Mouse (Mus musculus): ENCODE data around the gene Gpalpp1.

The Gpalpp1 gene

DNA sequence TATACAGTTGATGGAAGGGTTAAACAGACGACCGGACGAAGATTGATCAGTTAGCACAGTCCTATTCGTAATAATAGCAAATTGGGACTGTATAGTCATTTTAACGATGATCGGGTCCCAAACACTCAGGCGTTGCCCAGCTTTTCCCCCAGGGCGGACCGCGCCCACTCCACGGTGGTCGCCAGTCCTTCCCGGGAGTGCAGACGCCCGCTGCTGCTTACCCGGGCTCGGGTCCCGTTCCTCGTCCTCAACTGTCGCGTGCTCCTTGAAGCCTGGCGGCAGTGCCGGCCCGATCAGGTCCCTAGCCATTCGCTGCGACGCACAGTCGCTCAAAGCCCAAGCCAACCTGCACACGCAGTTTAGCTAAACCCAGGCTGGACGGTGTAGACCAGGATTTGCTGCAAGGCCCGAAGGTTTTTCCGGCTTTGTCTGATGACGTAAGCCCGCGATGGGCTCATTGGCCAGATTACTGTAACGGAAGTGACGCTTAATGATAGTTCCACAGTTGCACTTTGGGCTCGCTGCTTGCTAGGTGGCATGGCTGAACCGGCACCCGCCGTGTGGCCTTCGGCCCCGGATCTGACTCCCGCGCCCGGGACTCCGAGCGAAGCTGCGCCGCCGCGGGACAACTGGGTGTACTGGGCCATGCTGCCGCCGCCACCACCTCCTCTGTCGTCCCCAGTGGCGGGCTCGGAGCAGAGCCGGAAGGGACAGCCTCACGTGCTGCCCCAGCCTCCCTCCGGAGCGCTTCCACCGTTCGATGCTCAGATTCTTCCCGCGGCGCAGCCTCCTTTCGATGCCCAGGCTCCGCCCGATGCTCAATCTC, at the start of gene Gpalpp1, which contains the start of gene Nufip1:
Gpalpp1 (minus strand) TSS at position 365 of the 826 bp plus-strand sequence.
Nufip1 (plus strand) TSS at position 496 of the 826 bp plus-strand sequence.
- peak; percentile 88 to 90 for DNase-seq

DNA sequence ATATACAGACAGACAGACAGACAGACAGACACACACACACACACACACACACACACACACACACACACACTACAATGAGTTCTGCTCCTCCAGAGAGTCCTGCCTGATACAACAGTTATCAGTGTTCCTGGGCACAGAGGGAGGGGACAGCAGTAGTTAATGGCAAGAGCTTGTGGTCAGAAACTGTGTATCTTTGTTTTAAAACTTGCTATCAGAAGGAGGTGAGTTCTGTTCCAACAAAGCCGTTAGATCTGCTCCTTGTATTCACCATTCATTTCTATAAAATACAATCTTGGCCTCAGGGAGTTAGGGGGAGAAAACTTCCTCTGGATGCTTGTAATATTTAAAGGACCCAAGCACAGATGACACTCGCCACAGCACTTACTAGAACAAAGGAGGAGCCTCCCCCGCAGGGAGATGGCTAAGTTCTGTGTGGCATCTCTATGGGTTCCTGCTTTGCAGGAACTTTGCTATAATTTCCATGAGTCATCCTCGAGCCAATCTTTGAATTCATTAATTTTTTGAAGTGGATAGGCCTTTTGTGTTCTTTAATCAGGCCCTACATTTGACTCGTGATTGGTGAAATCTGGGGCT, 47.7 kb upstream of the Gpalpp1 start:
- DNase-seq = no peak

DNA sequence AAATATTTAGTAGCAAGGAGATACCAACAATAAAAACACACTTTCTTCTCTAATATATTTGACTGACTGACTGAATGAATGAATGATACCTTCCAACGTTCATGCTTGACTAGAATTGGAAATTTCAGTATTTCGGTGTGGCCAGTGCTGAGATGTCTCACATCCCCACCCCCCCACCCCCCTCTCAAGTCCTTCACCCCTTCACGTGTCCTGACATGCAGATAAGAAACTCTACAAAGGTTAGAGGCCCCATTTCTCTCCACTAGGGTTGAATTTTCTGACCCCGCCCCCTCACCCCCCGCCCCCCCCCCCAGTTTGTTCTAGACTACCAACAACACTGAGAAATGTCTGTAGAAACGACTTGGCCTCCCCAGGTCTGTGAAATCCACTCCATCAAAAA, 43.3 kb upstream of the Gpalpp1 start:
- no peak for DNase-seq

DNA sequence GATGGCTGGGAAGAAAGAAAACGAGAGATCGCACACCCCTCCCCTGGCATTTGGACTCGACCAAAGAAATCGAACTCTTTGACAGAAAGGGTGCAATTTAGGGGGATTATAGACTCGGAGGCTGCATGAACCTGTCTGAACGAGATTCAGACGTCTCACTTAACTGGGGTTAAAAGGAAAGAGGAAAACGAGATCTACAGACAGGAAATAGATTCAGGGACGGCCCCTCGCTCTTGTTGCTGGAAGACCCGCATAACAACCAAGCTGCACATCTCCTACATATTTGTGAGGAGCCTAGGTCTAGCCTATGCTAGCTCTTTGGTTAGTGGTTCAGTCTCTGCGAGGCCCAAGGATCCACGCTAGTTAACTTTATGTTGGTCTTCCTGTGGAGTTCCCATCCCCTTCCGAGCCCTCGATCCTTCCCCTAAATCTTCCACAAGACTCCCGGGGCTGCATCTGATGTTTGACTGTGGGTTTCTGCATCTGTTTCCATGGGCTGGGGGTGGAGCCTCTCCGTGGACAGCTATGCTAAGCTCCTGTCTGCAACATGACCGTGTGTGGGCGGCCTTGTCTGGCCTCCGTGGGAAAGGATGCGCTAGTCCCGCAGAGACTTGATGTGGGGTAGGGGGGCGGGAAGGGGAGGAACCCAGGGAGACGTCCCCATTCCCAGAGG, 42.6 kb upstream of the Gpalpp1 start:
- DNase-seq = peak; percentile 20 to 33

DNA sequence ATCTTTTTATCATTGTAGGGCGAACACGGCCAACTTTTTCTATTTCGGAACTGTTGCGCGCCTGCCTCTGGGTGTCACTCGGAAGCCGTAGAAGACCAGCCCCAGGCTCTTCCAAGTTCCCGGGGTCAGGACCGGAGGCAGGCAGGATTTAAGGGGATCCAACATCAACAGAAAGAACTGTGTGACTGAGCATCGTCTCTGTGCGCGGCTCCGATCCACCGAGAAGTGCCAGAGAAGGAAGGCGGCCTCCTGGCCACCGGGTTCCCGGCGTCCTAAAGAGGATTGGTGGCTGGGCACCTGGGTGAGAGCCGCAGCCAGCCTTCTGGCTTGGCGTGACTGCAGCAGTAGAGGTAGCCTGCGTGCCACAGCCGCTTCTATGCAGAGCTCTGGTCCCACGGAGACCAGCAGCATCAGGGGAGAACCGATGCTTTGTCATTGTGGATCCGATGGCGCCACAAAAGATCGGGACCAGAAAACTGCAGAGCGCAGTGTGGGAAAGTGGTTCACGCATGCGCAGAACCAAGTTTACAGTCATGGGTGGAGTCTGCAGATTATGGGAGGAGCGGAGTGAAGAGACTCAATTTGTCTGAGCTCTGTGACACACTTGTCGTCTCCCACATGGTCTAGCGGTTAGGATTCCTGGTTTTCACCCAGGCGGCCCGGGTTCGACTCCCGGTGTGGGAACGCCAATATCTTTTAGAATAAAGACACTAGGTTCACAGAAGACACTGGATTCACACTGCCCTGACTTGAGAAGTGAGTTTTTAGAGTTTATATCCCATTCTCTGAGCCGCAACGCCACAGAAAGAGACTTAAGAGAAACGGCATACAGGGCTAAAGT, 41.8 kb upstream of the Gpalpp1 start:
- peak; percentile 94 to 97 for DNase-seq

DNA sequence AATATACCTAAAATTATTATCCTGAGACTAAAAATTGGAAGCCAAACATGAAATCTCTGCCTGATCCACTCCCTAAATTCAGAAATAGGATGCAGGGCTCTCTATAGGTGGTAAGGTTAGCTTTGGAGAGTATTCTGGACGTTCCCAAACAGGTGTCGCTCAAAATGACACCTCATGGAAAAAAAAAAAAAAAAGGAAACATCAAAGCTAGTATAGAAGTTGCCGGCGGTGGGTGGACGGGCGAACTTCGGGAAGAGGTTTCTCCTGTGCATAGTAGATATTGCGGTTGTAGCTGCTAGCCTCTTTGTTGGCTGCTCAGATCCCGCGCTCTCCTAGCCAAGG, 41.2 kb upstream of the Gpalpp1 start:
- DNase-seq = no peak

DNA sequence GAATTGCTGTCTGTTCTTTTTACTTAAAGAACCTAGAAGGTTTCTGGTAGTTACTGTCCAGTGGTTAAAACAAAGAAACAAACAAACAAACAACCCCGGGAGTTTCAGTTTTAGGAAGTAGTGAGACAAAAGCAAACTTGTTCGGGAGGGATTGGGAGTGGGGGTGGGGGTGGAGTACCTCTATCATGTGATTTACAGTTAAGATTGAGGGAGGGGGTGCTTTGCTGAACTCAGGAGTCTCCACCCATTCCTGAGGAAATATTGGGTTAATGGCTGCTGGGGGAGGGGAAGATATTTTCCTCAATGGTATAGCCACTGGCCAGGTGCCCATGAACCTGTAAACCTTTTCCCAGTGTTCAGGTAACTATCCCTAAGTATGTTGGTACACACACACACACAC, 40.5 kb upstream of the Gpalpp1 start:
- DNase-seq = peak in 1 of 2 experiments; percentile 19

DNA sequence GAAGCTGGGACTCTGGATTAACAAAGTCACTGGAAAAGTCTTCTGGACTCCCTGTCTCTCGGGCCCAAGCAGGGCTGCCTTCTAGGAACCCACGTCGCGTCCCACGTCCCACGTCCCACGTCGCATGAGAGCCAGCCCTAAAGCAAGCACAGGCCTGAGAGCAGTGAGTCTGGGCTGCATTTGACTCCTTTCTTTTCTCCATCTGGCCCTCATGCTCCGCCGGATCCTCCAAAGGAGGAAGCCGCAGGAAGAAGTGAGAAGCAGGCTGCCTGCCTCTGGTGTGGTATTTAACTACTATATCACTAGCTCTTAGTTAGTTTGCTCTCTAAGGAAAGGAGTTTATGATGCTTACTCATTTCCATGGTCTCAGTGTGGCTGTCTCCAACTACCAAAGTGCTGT, 39.9 kb upstream of the Gpalpp1 start:
- DNase-seq = no peak

DNA sequence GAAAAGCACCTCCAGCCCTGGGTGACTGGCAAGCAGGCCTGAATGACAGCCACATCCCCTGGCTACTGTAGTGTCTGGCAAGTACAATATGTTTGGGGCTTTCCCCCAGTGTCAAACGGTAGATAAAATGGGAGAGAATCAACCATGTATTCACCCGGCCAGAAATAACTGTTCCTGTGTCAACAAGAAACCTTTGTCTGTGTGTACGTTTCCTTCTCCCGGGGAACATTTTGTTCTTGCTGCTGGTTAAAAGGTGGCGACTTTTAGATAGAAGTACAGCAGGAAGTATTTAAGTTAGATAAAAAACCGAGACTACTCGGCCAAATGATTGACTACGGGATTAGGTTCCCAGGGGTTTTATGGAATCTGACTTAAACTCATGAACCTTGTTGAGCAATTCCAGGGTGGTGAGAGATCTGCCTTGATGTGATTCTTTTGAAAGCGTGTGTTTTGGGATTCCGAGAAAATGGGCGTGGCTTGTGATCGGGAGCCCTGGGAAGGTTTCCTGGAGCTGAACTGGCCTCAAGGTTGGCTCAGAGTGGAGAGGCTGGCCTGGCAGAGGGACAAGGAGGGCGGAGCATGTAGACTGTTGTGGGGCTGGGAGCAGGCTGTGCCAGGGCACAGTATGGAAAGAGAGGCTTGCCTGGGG, 39.1 kb upstream of the Gpalpp1 start:
- DNase-seq = peak; percentile 47 to 61

DNA sequence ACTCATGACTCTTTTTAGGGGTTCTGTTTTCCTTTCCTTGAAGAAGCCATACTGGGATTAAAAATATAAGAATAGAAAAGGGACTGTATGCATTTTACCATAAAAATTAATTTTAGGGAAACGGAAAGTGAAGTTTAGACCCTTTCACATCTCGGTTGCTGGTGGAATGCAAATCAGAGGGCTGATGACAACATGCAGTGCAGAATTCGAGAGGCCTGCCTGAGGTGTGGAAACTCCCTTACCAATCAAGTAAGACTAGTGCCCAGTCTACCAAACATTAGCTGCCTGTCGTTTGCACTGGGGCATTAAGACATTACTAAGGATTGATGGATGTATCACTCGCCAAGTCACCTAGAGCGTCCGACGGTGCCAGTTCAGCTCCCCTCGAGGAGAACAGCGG, 37.7 kb upstream of the Gpalpp1 start:
- no peak for DNase-seq

DNA sequence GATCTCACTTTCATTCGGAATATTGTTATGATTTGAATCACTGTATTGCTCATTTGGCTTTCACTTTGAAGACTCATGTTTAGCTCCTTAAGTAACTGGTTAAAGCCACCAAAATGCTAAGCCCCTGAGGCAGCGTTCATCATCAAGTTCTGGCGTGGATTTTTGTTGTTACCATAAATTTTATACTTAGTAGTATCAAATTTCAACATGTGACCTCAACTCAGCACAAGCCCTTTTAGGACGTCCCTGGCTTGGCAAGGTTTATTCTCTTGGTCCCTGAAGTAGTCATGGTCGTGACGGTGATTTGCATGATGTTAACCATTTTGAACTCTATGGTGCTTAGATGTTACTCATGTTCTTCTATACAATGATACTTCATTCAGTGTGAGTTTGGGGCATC, 36.5 kb upstream of the Gpalpp1 start:
- no peak for DNase-seq

DNA sequence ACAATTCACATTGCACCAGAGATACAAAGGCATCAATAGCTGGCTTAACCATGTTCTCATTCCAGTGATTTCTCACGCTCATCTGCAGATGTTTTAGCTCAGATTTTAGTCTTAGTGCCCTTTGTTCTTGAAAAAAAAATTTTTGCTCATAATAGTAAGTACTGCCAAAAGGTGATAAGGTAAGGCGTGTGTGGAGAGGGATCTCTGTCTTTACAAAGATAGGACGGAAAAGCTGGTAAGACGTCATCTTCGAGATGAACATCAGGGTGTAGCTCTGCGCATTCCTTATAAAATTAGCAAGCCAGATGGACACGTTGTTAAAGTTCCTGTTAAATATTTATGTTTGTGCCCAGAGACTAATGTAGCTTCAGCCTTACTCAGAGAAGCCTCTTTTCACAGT, 35.3 kb upstream of the Gpalpp1 start:
- no peak for DNase-seq

DNA sequence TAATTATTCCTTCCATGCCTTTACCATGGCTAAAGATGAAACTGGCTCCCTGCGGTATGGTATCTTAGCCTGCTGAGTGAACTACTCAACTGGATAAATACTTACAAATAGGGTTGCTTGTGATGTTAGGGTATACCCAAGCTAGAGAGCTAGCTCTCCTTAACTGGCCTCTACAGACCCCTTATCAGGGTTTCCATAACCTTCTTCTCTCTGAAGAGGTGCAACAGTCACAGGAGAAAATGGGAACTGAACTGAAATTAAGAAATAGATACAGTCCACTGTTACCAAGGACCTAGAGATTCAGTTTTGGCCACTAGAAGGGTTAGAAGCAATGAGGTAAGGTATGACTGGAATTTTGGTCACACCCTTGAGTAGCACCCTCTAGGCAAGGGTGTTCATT, 34.7 kb upstream of the Gpalpp1 start:
- no peak for DNase-seq

DNA sequence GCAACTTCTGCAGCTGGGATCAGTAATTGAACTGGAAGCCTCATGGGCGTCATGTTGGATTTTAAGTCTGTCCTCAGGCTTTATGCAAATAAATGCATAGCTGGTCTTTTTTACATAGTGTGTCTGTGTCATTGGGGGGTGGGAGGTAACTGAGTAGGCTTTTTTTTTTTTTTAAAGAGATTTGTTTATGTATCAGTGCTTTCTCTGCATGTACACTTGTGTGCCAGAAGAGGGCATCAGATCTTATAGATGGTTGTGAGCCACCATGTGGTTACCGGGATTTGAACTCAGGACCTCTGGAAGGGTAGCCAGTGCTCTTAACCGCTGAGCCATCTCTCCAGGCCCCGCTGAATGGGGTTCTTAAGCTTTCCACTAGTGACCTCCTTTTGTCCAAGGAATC, 24.4 kb upstream of the Gpalpp1 start:
- DNase-seq = no peak

DNA sequence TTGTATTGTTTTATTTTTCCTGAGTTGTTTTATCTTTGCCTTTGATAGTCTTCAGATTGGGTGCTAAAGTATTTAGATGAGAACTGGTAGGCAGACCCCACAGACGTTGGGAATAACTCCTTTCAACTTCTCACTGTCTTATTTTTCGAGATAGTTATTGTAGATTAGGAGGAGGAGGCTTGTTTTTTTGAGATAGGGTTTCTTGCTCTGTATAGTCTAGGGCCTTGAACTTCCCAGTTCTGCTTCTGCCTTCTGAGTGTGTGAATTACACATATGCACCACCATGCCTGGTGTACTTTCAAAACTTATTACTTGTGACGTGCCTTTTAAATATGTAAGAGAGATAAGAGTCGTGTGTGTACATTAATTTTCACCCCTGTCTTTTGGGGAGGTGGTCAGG, 17.6 kb upstream of the Gpalpp1 start:
- DNase-seq = no peak

DNA sequence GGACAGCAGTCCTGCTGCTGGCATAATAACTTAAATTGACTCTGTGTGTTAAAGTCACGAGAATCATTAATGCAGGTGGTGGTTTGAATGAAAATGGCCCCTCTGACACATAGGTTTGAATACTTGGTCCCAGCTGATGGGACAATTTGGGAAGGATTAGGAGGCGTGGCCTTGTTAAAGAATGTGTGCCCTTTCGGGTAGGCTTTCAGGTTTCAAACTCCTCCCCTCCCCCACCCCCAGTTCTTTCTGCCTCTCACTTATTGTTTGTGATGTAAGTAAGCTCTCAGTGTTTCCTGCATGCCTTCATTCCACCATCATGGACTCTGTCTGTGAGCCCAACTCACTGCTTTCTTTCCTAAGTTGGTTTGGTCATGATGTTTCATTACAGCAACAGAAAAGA, 16.8 kb upstream of the Gpalpp1 start:
- no peak for DNase-seq

DNA sequence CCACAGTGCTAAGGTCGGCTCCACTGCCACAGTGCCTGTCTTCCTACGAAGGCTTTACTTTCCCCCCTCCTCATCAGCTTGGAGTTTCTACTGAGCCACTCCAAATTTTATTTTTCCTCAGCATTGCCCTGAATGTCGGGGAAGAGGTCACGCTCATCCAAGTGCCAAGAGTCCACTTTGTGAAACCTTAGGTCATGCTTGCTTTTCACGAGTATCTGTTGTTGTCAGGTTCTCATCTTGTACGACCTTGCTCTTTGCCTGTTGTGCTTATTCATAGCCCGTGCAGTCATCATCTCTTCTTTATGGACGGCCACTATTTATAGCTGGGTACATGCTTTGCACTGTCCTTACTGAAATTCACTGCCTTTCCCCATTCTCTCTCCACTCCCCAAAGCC, 12.1 kb upstream of the Gpalpp1 start:
- no peak for DNase-seq

DNA sequence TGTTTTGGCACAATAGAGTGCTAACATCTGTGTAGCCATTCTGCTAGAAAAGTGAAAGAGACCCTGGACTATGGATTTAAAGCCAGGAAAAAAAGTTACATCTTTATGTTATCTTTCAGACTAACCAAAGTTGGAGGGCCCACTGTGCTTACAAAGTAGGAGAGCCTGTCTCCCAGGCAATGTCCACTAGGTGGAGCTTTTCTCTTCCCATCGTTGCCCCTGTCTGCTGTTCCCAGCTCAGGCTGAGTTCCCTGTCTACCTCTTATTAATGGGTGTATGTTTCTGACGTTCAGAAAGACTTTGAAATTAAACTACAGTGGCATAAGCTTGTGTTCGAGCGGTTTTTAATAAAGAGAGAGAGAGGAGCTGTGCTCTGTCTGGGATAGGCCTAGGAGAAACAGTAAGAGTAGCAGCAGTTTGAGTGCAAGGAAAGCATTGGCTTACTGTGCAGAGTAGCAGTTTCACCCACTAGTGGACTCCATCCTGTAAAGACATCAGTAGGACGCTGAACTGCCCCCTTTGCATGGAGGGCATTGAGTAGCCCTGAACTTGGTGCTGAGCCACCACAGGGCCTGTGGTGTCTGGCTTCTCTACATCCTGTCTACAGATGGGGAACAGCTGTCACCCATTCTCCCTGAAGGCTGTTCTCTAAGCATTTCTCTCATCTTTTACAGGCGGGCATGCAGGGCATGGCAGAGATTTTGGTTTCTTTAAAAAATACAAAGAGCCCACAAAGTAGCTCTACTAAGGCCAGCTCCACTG, 11.5 kb upstream of the Gpalpp1 start:
- DNase-seq = peak; percentile 40 to 49

DNA sequence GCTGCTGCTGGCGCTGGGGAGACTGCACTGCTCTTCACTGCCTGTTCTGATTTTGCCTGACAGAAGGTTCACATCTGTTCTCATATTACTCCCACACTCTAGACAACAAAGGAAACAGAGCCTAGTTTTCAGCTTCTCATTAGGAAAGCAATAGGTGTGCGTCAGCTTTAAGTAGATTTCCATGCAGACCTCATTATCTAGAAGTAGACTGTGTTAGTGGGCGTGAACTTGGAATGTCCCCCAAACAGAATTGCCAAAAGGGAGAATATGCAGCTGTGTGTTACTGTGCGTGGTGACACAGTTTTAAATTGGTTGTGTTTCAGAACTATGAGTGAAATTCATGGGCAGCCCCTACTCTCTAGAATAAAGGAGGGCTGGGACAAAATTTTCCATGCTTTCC, 9.9 kb upstream of the Gpalpp1 start:
- DNase-seq = no peak

DNA sequence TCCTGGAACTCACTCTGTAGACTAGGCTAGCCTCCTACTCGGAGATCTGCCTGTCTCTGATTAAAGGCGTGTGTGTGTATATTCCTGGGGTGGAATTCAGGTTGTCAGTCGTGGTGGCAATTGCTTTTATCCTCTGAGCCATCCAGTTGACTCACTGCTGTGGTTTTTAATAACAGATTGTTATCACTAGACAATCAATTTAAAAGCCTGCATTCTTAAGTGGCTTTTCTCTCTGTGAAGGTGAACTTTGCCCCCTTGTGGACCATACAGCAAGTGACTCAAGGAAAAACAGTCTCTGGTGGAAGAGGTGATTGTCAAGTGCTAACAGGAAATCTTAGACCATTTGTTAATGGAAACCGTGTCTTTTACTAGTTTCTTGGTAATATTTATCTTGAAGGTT, 8.4 kb upstream of the Gpalpp1 start:
- DNase-seq = no peak

DNA sequence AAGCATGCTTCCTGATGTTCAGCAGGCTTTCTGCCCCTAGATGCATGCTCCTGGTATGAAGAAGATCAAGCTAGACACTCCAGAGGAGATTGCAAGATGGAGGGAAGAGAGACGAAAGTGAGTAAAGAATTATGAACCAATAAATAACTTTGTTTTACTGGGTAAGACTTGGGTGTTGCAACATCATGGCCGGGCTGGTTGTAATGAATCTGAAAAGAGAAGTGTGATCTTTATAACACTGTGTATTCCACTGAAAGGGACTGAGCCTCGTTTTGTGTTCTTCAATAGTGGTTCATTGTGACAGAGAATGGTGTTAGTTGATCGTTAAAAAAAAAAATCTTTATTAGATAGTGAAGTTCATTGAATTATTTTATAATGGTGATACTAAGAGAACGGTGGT, 5.2 kb upstream of the Gpalpp1 start:
- no peak for DNase-seq

DNA sequence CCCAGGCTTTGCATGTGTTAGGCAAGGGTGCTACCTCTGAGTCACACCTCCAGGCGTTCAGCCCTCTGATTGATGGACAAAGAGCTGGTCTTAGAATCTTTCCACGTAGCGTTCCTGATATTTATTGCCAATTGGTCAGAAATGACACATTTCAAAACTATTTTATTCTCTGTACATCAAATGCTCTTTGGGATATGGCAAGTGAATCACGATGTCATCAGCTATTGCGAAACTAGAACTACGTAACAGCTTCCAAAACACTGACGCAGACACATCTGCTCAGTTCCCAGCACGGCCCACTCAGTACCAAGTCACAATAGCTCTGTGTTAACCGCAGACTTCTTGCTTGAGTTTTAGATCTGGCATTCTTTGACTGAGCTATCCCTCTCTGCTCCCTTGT, 11.0 kb downstream of the Gpalpp1 start:
- no peak for DNase-seq
